Mouse (Mus musculus) neural tube, embryonic 14.5 days (tissue): ENCODE results near the gene Slain2. TPM values are rescaled to one million over a fixed set of nuclear protein-coding genes. Genes with fewer than 3 reads are reported as not detected.

Experiments used
- ATAC-seq: fragments of 200-750 bp; cut with Nextera tagmentation; 2 replicates; pipeline ENCODE4 v1.8.0; 2017; ENCODE audit warnings: low read depth, mild to moderate bottlenecking, moderate TSS enrichment, moderate library complexity
- H3K27ac ChIP-seq: fragments of 300-500 bp; sonication (generic); 2 replicates; pipeline ENCODE4 v1.5.1; 2014; ENCODE audit warnings: low read depth, mild to moderate bottlenecking, control low read depth, low read length, moderate library complexity, mixed read lengths
- H3K27me3 ChIP-seq: fragments of 300-500 bp; sonication (generic); 2 replicates; pipeline ENCODE4 v1.6.1; 2014; ENCODE audit warnings: low read length; ENCODE audit not compliant: control insufficient read depth, insufficient read depth
- H3K36me3 ChIP-seq: fragments of 300-500 bp; sonication (generic); 2 replicates; pipeline ENCODE4 v1.6.1; 2014; ENCODE audit warnings: low read length, mixed read lengths; ENCODE audit not compliant: control insufficient read depth, insufficient read depth
- H3K4me1 ChIP-seq: fragments of 300-500 bp; sonication (generic); 2 replicates; pipeline ENCODE4 v1.6.1; 2014; ENCODE audit warnings: low read length; ENCODE audit not compliant: control insufficient read depth, insufficient read depth
- H3K4me2 ChIP-seq: fragments of 300-500 bp; sonication (generic); 2 replicates; pipeline ENCODE4 v1.6.1; 2014; ENCODE audit warnings: mild to moderate bottlenecking, low read depth, low read length, control low read depth
- H3K4me3 ChIP-seq: fragments of 300-500 bp; sonication (generic); 2 replicates; pipeline ENCODE4 v1.5.1; 2014; ENCODE audit warnings: low read depth, low read length, control low read depth, mixed read lengths
- H3K9ac ChIP-seq: fragments of 300-500 bp; sonication (generic); replicated peaks from 2 replicates; pipeline ENCODE4 v1.6.1; 2014; ENCODE audit warnings: low read depth, mild to moderate bottlenecking, control low read depth, low read length, mixed read lengths
- H3K9me3 ChIP-seq: fragments of 300-500 bp; sonication (generic); 2 replicates; pipeline ENCODE4 v1.6.1; 2016; ENCODE audit warnings: low read length; ENCODE audit not compliant: control insufficient read depth
- WGBS: fragments of 180-500 bp; shearing (Covaris S2); extraction: QIAGEN DNeasy Blood & Tissue Kit; methylation state at CpG from one replicate; pipeline ENCODE4 v1.1.7; 2014; 5-methylcytosine and 5-hydroxymethylcytosine counted together
- polyA plus RNA-seq: library from polyadenylated mRNA; unstranded; fragments of >200 nt; fragmentation: Nextera tagmentation; extraction: Ambion mirVana; gene quantifications from 2 replicates; pipeline ENCODE4 v1.2.1, GENCODE M21; 2014

Gene Slain2
- polyA plus RNA-seq, 1 experiment from 2014 or later: 22.3 TPM

DNA sequence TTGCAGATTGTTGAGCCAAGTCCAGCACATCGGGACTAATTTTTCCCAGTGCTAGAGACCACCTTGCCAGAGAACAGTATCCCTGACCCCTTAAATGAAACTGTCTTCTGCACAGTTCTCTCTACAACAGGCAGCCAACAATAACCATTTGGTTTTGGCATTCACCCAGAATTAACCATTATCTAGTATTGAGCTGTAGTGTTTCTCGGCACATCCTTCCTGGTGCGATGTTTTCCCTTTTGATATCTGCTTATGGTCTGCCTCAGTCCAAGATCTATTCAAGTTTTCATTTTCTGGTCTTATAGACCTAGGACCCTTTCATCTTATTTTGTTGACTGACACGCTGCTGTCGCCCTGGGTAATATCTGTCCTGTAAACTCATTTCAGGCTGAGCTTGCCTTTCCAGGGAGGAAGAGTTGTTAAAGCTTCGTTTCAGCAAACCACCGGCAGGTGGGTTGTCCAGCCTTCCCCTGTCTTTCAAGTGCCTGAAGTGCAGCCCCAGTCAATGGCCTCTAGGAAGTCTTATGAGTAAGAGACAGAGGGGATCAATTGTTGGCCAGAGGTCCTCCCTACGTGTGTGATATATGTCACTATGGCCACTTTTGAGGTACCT lies 5.7 kb upstream of the Slain2 start:
- no peaks in the 10 kb centered on the region for H3K36me3 ChIP-seq
- 82% methylated on average over 8 of the region's 8 CpGs for WGBS
- no peak for ATAC-seq

DNA sequence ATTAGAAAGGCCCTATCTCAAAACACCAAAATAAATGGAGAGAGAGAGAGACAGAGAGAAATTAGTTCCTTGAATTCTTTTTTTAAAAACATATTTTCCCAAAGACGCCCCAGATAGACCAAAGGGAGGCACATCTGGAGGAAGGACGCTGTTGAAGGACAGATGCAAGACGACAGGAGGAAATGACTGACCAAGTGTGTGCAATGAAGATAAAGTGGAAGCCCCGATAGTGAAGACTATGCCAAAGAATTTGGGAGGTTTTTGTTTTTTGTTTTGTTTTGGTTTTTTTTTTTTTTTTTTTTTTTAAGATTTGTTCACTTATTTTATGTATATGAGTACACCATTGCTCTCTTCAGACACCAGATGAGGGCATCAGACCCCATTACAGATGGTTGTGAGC lies 4.7 kb upstream of the Slain2 start:
- Histone ChIP-seq H3K4me1 (peaks cover 4% of the 10 kb centered on the region; the same call in 1 of the 2 replicates), H3K4me2 (no peak overlapping the region), H3K9me3 (no peaks in the 10 kb centered on the region), H3K27me3 (no peaks in the 10 kb centered on the region), H3K4me3 (no peak overlapping the region), H3K36me3 (no peaks in the 10 kb centered on the region), H3K9ac (no peak overlapping the region), H3K27ac (no peak overlapping the region)
- 88% methylated on average over 4 of the region's 4 CpGs for WGBS
- ATAC-seq: no peak

More for the DNA sequence above, 5.7 kb upstream of the Slain2 start:
- Histone ChIP-seq H3K27ac (no peak overlapping the region), H3K27me3 (no peaks in the 10 kb centered on the region), H3K4me3 (no peak overlapping the region), H3K9ac (no peak overlapping the region), H3K4me1 (peaks cover 3% of the 10 kb centered on the region; the same call in 1 of the 2 replicates), H3K4me2 (no peak overlapping the region), H3K9me3 (no peaks in the 10 kb centered on the region)

DNA sequence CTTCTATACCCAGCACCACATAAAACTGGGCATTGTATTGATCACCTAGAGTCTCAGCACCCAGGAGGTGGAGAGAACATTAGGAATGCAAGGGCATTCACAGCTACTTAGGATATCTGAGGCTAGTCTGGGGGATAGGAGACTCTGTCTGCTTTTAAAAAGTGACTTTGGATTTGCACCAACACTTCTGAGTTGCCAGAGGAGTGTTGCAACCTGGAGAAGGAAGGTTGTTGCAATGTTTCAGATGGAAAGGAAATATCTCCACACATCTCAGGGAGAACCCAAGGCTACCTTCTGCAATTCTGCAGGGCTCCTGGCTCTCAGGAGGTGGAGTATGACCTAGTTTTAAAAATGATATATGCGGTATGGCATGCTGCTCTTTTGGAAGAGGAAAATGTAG lies 3.7 kb upstream of the Slain2 start:
- Histone ChIP-seq H3K27ac (no peak overlapping the region), H3K9ac (no peak overlapping the region), H3K4me1 (peaks cover 4% of the 10 kb centered on the region; the same call in 1 of the 2 replicates), H3K4me2 (no peak overlapping the region), H3K27me3 (no peaks in the 10 kb centered on the region; the same call in 1 of the 2 replicates), H3K9me3 (no peaks in the 10 kb centered on the region), H3K36me3 (no peaks in the 10 kb centered on the region), H3K4me3 (no peak overlapping the region)
- WGBS: 100% methylated on average over 1 of the region's 1 CpGs
- no peak for ATAC-seq

DNA sequence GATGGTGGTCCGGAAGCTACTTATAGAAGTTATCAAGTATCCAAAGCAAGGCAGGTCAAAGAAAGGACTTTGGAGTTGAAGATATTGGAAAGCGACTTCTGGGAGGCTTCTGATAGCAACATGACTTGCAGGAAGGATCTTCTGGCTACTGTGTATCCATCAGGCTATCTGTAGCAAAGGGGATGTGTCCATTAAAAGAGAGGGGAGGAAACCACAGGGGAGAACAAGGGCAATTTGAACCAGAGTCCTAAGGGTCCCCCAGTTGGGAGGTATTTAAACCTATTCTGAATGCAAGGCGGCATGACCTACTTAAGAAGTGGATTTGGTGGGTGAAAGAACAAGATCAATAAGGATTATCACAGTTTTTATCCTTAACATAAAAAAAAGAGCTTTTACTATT lies 2.8 kb upstream of the Slain2 start:
- no peak for ATAC-seq
- H3K4me3 ChIP-seq: no peak overlapping the region
- H3K27ac ChIP-seq: no peak overlapping the region
- H3K36me3 ChIP-seq: no peaks in the 10 kb centered on the region
- WGBS: 87% methylated on average over 3 of the region's 3 CpGs
- no peak overlapping the region for H3K9ac ChIP-seq
- H3K4me2 ChIP-seq: no peak overlapping the region
- peaks cover 10% of the 10 kb centered on the region for H3K4me1 ChIP-seq
- H3K27me3 ChIP-seq: no peaks in the 10 kb centered on the region; the same call in 1 of the 2 replicates
- no peaks in the 10 kb centered on the region for H3K9me3 ChIP-seq

DNA sequence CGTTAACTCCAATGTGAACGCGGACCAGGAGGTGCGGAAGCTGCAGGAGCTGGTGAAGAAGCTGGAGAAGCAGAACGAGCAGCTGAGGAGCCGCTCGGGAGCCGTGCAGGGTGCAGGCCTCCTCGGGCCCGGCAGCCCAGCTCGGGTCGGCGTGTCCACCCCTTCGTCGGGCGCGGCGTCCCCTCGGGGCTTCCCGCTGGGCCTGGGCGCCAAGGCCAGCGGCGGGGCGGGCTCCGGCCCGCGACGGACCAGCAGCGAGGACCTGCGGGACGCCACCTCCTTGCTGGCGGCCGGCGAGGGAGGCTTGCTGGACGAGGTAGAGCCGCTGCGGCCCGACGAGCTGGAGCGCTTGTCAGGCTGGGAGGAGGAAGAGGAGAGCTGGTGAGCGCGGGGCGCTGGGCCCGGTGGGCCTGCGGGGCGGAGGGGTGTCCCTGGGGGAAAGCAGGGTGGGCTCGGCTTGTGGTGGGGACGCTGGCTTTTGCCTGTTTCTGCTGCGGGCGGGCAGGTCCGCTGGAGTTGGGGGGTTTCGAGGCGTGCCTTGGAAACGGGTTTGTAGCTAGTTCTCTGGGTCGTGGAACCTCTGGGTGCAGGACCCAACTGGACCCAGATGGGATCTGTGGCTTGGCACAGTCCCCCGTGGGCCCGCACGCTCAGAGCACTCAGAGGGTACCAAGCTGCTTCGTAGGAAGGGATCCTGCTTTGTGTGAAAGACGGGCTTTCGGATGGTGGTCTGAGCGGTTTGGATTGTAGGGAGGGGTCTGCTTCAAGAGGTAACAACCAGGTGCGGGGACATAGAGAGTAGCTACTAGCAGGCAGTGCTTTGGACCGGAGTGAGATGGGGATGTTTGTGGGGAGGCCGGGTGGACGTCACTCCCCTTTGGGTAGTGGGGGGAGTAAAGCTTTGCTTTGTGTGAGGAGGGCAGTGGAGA lies 793 bp downstream of the Slain2 start:
- Histone ChIP-seq H3K27me3 (no peaks in the 10 kb centered on the region; the same call in 1 of the 2 replicates), H3K4me2 (peak overlapping the region; percentile 42), H3K9ac (peak overlapping the region; percentile 96), H3K27ac (peak overlapping the region; percentile 98), H3K4me1 (peaks cover 21% of the 10 kb centered on the region), H3K4me3 (peak overlapping the region; percentile 97), H3K9me3 (no peaks in the 10 kb centered on the region), H3K36me3 (no peaks in the 10 kb centered on the region)
- ATAC-seq: peak; percentile 61
- under 1% methylated on average over 50 of the region's 66 CpGs for WGBS

DNA sequence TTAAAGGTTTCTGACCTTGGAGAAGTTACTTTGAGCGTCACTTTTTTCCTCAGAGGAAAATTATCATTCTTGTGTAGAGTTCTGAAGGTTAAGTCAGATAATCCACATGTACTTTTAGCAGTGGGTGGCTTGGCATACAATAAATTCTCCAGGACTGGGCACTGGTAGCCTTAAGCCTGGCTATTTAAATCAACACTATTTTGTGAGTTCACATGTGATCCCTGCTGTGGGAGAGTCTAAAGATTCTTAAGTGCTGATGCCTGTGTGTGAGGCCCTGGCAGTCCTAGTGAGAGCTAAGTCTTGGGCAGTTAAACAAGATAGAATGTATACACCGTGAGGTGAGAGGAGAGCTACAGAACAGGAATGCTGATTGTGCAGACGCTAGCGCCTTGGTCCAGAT lies 1.9 kb downstream of the Slain2 start:
- Histone ChIP-seq H3K9ac (peak overlapping the region; percentile 96; the same call in 1 of the 2 replicates), H3K9me3 (no peaks in the 10 kb centered on the region), H3K4me1 (peaks cover 21% of the 10 kb centered on the region), H3K27me3 (no peaks in the 10 kb centered on the region; the same call in 1 of the 2 replicates), H3K4me2 (peak overlapping the region; percentile 42), H3K36me3 (no peaks in the 10 kb centered on the region), H3K27ac (no peak overlapping the region), H3K4me3 (peak overlapping the region; percentile 97)
- no peak for ATAC-seq
- WGBS: 40% methylated on average over 4 of the region's 4 CpGs

DNA sequence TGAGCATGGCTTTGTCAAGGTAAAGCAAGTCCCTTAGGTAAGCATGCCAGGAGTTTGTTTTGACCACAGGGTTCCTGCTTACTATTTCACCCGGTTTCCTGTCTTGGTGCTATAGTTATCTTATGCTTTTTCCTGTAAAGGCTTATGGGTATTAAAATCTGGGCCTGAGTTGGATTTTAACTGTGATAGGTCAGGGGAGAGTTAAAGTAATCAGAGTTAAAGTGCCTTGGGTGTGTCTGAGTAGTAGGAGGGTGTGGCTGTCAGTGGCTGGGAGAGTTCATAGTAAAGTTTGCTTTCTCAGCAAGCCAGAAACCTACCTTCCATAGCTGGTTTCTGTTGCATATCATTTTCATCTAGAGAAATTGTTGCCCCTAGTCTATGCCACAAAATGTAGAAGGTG lies 2.7 kb downstream of the Slain2 start:
- Histone ChIP-seq H3K9me3 (no peaks in the 10 kb centered on the region), H3K27me3 (no peaks in the 10 kb centered on the region; the same call in 1 of the 2 replicates), H3K36me3 (no peaks in the 10 kb centered on the region), H3K9ac (no peak overlapping the region; the same call in 1 of the 2 replicates), H3K4me3 (0 out of 2 replicates have a peak overlapping the region, but pooled peaks have one; percentile 97), H3K4me1 (peaks cover 21% of the 10 kb centered on the region), H3K4me2 (peak overlapping the region; percentile 42), H3K27ac (no peak overlapping the region)
- ATAC-seq: no peak
- WGBS: 80% methylated on average over 1 of the region's 1 CpGs

DNA sequence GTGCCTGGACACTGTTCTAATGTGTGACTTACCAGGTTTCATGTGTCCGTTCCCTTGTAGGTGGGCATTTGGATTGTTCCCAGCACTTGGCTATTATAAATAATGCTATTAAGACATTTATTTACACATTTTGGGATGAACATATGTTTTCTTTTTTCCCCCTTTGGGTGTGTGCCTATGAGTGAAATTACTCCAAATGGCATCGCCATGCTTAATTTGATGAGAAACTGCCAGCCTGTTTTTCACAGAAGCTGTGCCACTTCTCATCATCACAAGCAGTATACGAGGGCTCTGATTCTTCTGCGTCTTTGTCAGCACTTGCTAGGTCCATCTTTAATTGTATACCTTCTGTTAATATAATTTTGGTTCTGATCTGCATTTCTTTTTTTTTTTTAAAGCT lies 6.3 kb downstream of the Slain2 start:
- Histone ChIP-seq H3K4me2 (no peak overlapping the region), H3K27me3 (no peaks in the 10 kb centered on the region), H3K36me3 (no peaks in the 10 kb centered on the region), H3K4me1 (peaks cover 16% of the 10 kb centered on the region), H3K27ac (no peak overlapping the region), H3K4me3 (no peak overlapping the region), H3K9ac (no peak overlapping the region), H3K9me3 (no peaks in the 10 kb centered on the region)
- no peak for ATAC-seq
- 79% methylated on average over 4 of the region's 4 CpGs for WGBS

DNA sequence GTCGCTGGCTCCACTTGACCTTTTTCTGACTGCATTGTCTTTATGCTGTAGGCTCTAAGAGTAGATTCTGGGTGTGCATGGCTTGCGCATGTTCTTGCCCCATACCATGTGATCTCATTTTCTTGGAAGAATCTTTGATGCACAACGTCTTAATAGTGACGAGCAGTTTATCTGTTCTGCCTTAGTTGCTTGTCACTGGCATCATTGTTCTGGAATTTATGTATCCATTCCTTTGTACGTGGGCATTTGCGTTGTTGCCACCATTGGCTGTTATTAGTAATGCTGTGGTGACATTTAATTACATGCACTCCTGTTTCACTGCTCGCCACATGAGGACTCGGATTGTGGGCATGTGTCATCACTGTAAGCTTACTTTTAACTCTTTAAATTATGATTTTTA lies 7.1 kb downstream of the Slain2 start:
- H3K27me3 ChIP-seq: no peaks in the 10 kb centered on the region
- peaks cover 12% of the 10 kb centered on the region for H3K4me1 ChIP-seq
- no peak for ATAC-seq
- no peak overlapping the region for H3K4me3 ChIP-seq
- H3K9me3 ChIP-seq: no peaks in the 10 kb centered on the region
- no peak overlapping the region for H3K27ac ChIP-seq
- no peak overlapping the region for H3K4me2 ChIP-seq
- no peaks in the 10 kb centered on the region for H3K36me3 ChIP-seq
- WGBS: 59% methylated on average over 8 of the region's 8 CpGs
- no peak overlapping the region for H3K9ac ChIP-seq
